Mouse (Mus musculus) embryonic facial prominence, embryonic 11.5 days (tissue): ENCODE measurements around the gene Kcne3. TPM values are rescaled to one million over a fixed set of nuclear protein-coding genes. Genes with fewer than 3 reads are reported as not detected.

ENCODE experiments used
- ATAC-seq: fragments of 200-750 bp; cut with Nextera tagmentation; replicated peaks from 2 replicates; pipeline ENCODE4 v1.8.0; 2017; ENCODE audit warnings: low read depth; ENCODE audit not compliant: insufficient number of reproducible peaks, low FRiP score, low TSS enrichment
- DNase-seq: peaks from one replicate; pipeline ENCODE4 v3.0.0-alpha.2; 2015; ENCODE audit warnings: low spot score
- H3K27ac ChIP-seq: fragments of 300-500 bp; sonication (generic); replicated peaks from 2 replicates; pipeline ENCODE4 v1.5.1; 2014; ENCODE audit warnings: mild to moderate bottlenecking, low read depth, low read length, control low read depth
- H3K27me3 ChIP-seq: fragments of 300-500 bp; sonication (generic); 2 replicates; pipeline ENCODE4 v1.6.1; 2014; ENCODE audit warnings: mild to moderate bottlenecking, low read length, moderate library complexity, mixed read lengths; ENCODE audit not compliant: control insufficient read depth, insufficient read depth
- H3K36me3 ChIP-seq: fragments of 300-500 bp; sonication (generic); replicated peaks from 2 replicates; pipeline ENCODE4 v1.6.1; 2014; ENCODE audit warnings: low read depth, mild to moderate bottlenecking, low read length, moderate library complexity, mixed read lengths; ENCODE audit not compliant: control insufficient read depth, insufficient read depth
- H3K4me1 ChIP-seq: fragments of 300-500 bp; sonication (generic); 2 replicates; pipeline ENCODE4 v1.6.1; 2014; ENCODE audit warnings: low read length, mixed read lengths; ENCODE audit not compliant: control insufficient read depth, insufficient read depth
- H3K4me2 ChIP-seq: fragments of 300-500 bp; sonication (generic); 2 replicates; pipeline ENCODE4 v1.6.1; 2014; ENCODE audit warnings: low read depth, mild to moderate bottlenecking, control low read depth, low read length, moderate library complexity
- H3K4me3 ChIP-seq: fragments of 300-500 bp; sonication (generic); 2 replicates; pipeline ENCODE4 v1.5.1; 2014; ENCODE audit warnings: low read depth, low read length, control low read depth
- H3K9ac ChIP-seq: fragments of 300-500 bp; sonication (generic); replicated peaks from 2 replicates; pipeline ENCODE4 v1.6.1; 2014; ENCODE audit warnings: mild to moderate bottlenecking, control low read depth, low read length
- H3K9me3 ChIP-seq: fragments of 300-500 bp; sonication (generic); replicated peaks from 2 replicates; pipeline ENCODE4 v1.6.1; 2016; ENCODE audit warnings: mild to moderate bottlenecking, low read length, inconsistent platforms, mixed read lengths; ENCODE audit not compliant: control insufficient read depth
- WGBS: fragments of 180-500 bp; shearing (Covaris S2); extraction: QIAGEN DNeasy Blood & Tissue Kit; methylation state at CpG from one replicate; pipeline ENCODE4 v1.1.7; 2014; 5-methylcytosine and 5-hydroxymethylcytosine counted together
- polyA plus RNA-seq: library from polyadenylated mRNA; unstranded; fragments of >200 nt; fragmentation: Nextera tagmentation; extraction: Ambion mirVana; gene quantifications from 2 replicates; pipeline ENCODE4 v1.2.1, GENCODE M21; 2014

Kcne3 gene
- polyA plus RNA-seq, 1 experiment from 2014 or later: 13.7 TPM

DNA sequence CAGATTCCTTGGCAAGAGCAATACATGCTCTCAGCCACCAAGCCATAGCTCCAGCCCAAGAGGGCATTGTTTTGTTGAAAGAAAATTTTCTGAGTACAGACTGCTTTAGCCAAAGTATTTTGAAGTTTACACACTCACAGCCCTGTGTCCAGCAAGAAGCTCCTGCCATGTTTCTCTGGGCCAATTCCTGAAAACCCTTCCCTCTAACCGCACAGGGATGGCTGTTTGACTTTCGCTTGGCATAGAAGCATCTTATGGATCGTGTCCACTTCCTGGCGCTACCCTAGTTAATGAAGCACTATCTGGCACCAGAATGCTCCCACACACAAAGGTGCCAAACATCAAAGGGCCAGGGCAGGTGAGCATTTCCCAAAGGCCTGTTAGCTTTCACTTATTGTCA lies 27.7 kb upstream of the Kcne3 start:
- DNase-seq (no peak), ATAC-seq (no peak)
- WGBS: 88% methylated on average over 4 of the region's 4 CpGs
- Histone ChIP-seq H3K36me3 (no peaks in the 10 kb centered on the region), H3K4me1 (no peaks in the 10 kb centered on the region), H3K4me2 (no peak overlapping the region), H3K9me3 (no peaks in the 10 kb centered on the region), H3K9ac (no peak overlapping the region), H3K27me3 (no peaks in the 10 kb centered on the region), H3K27ac (no peak overlapping the region), H3K4me3 (no peak overlapping the region)

DNA sequence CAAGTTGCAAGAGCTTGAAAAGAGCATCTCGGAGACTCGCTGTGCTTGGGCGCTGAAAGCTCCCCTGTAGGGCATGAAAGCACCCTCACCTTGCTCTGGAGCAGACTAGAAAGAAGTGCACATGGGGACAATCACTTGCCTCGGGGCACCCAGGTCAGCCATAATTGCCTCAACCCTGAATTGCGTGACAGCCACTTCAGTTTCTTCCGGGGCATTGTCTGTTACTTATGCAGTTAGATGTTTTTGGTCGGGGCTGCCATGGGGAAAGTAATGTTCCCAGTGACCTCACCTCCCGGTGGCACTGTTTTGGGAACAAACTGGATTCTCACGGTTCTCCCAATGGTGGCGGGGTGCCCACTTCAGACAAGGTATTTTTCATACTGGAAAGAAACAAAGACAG lies 26.2 kb upstream of the Kcne3 start:
- Histone ChIP-seq H3K9ac (no peak overlapping the region), H3K27me3 (no peaks in the 10 kb centered on the region), H3K9me3 (no peaks in the 10 kb centered on the region), H3K4me2 (no peak overlapping the region), H3K4me1 (no peaks in the 10 kb centered on the region), H3K4me3 (no peak overlapping the region), H3K36me3 (no peaks in the 10 kb centered on the region), H3K27ac (no peak overlapping the region)
- 47% methylated on average over 10 of the region's 10 CpGs for WGBS
- ATAC-seq (no peak), DNase-seq (no peak)

DNA sequence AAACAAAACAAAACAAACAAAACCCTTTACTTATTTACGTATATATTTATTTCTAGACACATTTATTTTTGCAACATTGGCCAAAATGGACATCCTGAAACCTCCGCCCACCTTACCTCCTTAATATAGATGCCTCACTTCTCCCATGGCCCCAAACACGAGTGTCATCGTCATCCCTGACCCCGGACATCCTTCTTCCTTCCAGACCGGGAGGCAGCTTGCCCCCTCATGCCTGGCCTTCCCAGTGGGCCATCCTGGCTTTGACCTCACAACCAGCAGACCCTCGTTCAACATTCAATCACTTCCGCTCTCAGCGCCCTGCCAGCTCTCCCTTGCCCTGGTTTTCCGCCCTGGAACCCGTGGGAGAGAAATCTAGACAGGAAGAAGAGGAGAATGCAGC lies 25.7 kb upstream of the Kcne3 start:
- Histone ChIP-seq H3K27me3 (no peaks in the 10 kb centered on the region), H3K27ac (no peak overlapping the region), H3K4me2 (no peak overlapping the region), H3K4me3 (no peak overlapping the region), H3K9ac (no peak overlapping the region), H3K36me3 (no peaks in the 10 kb centered on the region), H3K4me1 (no peaks in the 10 kb centered on the region), H3K9me3 (no peaks in the 10 kb centered on the region)
- WGBS: 79% methylated on average over 11 of the region's 11 CpGs
- ATAC-seq: no peak
- no peak for DNase-seq

DNA sequence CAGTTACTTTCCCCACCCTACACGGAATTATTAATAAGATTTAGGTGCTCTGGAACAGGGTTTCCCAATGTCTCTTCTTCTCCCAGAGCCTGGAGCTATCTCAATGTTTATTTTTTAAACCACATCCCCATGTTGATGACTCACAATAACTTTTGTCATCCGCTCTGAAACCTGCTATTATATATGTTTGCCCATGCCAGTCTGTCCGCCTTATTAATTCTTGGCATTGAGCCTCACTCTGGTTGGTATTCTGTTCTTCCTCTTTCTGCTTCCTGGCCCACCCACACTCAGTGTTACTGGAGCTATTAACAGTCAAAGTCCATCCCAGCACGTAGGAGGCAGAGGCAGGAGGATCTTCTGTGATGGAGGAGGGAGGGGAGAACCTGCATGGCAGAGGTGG lies 18.6 kb upstream of the Kcne3 start:
- Histone ChIP-seq H3K9me3 (no peaks in the 10 kb centered on the region), H3K27me3 (no peaks in the 10 kb centered on the region), H3K4me1 (no peaks in the 10 kb centered on the region), H3K4me2 (no peak overlapping the region), H3K36me3 (no peaks in the 10 kb centered on the region), H3K4me3 (no peak overlapping the region), H3K27ac (no peak overlapping the region), H3K9ac (no peak overlapping the region)
- DNase-seq (no peak), ATAC-seq (no peak)
- 84% methylated on average over 4 of the region's 4 CpGs for WGBS

DNA sequence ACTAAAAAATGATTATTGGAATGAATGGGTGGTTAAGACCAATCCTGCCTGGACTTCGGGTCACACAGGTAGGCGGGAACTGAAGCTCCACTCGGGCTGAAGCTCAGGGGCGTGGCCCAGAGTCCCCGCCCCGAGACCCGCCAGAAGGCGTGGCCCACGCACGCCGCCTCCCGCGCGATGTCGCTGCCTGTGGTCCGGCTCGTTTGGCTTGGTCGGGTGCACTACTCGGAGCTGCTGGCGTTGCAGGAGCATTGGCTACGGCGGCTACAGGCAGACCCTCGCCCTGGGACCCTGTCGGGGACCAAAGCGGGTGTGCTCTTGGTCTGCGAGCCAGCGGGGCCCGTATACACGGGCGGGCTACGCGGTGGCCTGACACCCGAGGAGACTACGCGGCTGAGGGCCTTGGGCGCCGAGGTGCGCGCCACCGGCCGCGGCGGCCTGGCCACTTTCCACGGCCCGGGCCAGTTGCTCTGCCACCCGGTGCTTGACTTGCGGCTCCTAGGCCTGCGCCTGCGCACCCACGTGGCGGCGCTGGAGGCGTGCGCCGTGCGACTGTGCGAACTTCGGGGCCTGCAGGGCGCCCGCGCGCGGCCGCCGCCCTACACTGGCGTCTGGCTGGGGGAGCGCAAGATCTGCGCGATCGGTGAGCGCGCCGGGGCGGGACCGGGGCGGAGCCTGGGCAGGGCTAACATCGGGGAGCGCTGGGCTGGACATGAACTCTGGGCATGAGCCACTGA lies 17.0 kb upstream of the Kcne3 start, which contains the start of gene Lipt2:
Gene Lipt2 (plus strand): TSS at position 173 of the 737 bp plus-strand sequence.
- no peaks in the 10 kb centered on the region for H3K27me3 ChIP-seq
- ATAC-seq (peak; percentile 96), DNase-seq (peak; percentile 92)
- WGBS: under 1% methylated on average over 78 of the region's 78 CpGs
- H3K9me3 ChIP-seq: no peaks in the 10 kb centered on the region
- H3K9ac ChIP-seq: peak within 1 kb of the TSS; percentile 94
- H3K4me1 ChIP-seq: no peaks in the 10 kb centered on the region
- H3K36me3 ChIP-seq: no peaks in the 10 kb centered on the region
- H3K4me2 ChIP-seq: peak within 1 kb of the TSS; percentile 88
- H3K4me3 ChIP-seq: peak within 1 kb of the TSS; percentile 78
- H3K27ac ChIP-seq: peak within 1 kb of the TSS; percentile 96

DNA sequence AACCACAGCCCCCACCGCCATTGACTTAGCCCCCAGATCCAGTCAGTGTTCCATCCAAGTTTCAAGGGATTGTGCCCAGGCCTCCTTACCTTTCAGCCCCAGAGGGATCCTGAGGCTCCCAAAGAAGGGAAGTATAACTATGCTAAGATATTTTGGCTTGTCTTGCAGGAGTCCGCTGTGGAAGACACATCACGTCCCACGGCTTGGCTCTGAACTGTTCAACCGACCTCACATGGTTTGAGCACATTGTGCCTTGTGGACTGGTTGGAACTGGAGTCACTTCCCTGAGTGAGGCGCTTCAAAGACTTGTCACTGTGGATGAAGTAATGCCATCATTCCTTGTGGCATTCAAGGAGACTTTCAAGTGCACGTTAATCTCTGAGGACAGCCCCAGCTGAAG lies 16.3 kb upstream of the Kcne3 start:
- ATAC-seq: peak; percentile 16
- WGBS: 77% methylated on average over 7 of the region's 7 CpGs

DNA sequence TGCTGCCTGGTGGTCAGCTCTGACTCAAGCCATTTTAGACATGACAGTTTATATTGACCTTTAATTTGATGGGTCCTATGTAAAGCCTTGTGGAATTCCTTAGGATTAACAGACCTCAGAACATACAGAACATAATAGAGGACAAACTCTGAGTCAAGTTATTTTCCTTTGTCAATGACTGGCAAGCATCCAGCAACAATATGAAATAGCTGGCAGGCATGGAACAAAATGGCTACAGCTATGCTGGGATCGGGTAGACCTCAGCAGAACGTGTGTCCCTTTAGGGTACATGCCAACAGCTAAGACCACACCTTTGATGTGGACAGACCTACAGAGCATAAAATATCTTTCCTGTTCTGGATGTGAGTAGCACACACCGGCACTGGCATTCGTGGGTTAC lies 12.8 kb upstream of the Kcne3 start:
- H3K4me3 ChIP-seq: no peak overlapping the region
- H3K36me3 ChIP-seq: no peaks in the 10 kb centered on the region
- no peaks in the 10 kb centered on the region for H3K4me1 ChIP-seq
- no peak overlapping the region for H3K27ac ChIP-seq
- WGBS: 90% methylated on average over 4 of the region's 4 CpGs
- H3K4me2 ChIP-seq: no peak overlapping the region
- H3K9ac ChIP-seq: no peak overlapping the region
- H3K27me3 ChIP-seq: no peaks in the 10 kb centered on the region
- ATAC-seq (no peak), DNase-seq (no peak)
- no peaks in the 10 kb centered on the region for H3K9me3 ChIP-seq

More for the DNA sequence above, 16.3 kb upstream of the Kcne3 start:
- Histone ChIP-seq H3K4me2 (peak overlapping the region; percentile 88), H3K4me3 (peak overlapping the region; percentile 78), H3K9me3 (no peaks in the 10 kb centered on the region), H3K27ac (0 out of 2 replicates have a peak overlapping the region, but pooled peaks have one; percentile 96), H3K4me1 (no peaks in the 10 kb centered on the region), H3K36me3 (no peaks in the 10 kb centered on the region), H3K9ac (peak overlapping the region; percentile 94), H3K27me3 (no peaks in the 10 kb centered on the region)
- DNase-seq: no peak

DNA sequence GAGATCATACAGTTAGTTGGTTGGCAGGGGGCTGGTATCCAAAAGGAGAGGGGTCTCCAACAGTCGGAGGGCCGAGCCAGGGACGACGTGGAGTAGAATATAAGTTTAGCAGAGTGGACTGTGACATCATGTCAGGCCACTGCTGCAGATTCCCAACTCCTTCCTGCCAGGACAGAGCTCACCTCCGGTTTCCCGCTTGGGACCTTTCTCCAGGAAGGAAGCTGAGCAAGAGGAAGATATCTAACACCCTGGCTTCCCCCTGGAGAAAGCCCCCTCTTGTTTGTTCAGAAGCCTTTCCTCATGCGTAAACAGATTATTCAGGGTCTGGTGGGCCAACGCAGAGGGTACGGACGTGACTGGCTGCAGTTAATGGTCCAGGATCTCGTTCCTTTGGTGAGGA lies 7.6 kb upstream of the Kcne3 start:
- no peak for DNase-seq
- 76% methylated on average over 11 of the region's 11 CpGs for WGBS
- H3K9ac ChIP-seq: no peak overlapping the region

More for the DNA sequence above, 7.6 kb upstream of the Kcne3 start:
- Histone ChIP-seq H3K4me2 (no peak overlapping the region), H3K9me3 (no peaks in the 10 kb centered on the region), H3K36me3 (no peaks in the 10 kb centered on the region), H3K4me3 (no peak overlapping the region), H3K27me3 (no peaks in the 10 kb centered on the region), H3K27ac (no peak overlapping the region), H3K4me1 (no peaks in the 10 kb centered on the region)
- no peak for ATAC-seq
